Mouse (Mus musculus) C2C12 (cell line): ENCODE measurements at regions not wholly inside any gene's neighbourhood (a gene's known extent, or its start where the extent isn't known, plus 50 kb on each side); places are given as distances from the start of the nearest gene placed in this dataset.

Experiments used
- H3K27me3 ChIP-seq: one replicate; pipeline ENCODE4 v1.6.1; 2011; ENCODE audit not compliant: control insufficient read depth, insufficient read depth, insufficient read length
- H3K36me3 ChIP-seq: one replicate; pipeline ENCODE4 v1.6.1; 2011; ENCODE audit not compliant: control insufficient read depth, insufficient read depth
- H3K4me3 ChIP-seq: one replicate; pipeline ENCODE4 v1.5.1; 2011; ENCODE audit warnings: mild to moderate bottlenecking, control low read depth; ENCODE audit not compliant: poor library complexity, insufficient read depth, severe bottlenecking
- H3K79me2 ChIP-seq: one replicate; pipeline ENCODE4 v1.6.1; 2011; ENCODE audit not compliant: control insufficient read depth, insufficient read depth
- H3K79me3 ChIP-seq: one replicate; pipeline ENCODE4 v1.6.1; 2011; ENCODE audit warnings: low read depth, control low read depth
- H3ac ChIP-seq: one replicate; pipeline ENCODE3; 2011; ENCODE audit warnings: low read depth; ENCODE audit not compliant: control insufficient read depth, insufficient read length
- CEBPB ChIP-seq: IDR thresholded peaks from one replicate; pipeline ENCODE4 v1.6.1; 2011; ENCODE audit warnings: low read depth, mild to moderate bottlenecking, control low read depth, moderate library complexity
- CTCF ChIP-seq: IDR thresholded peaks from one replicate; pipeline ENCODE4 v1.5.1; 2011; ENCODE audit not compliant: control insufficient read depth, insufficient read depth, insufficient read length
- FOSL1 ChIP-seq: IDR thresholded peaks from one replicate; pipeline ENCODE4 v1.8.0; 2011; ENCODE audit warnings: mild to moderate bottlenecking, low read length; ENCODE audit not compliant: poor library complexity, insufficient read depth, severe bottlenecking
- MAX ChIP-seq: IDR thresholded peaks from one replicate; pipeline ENCODE4 v1.6.1; 2011; ENCODE audit warnings: mild to moderate bottlenecking, control low read depth
- MYOD1 ChIP-seq: IDR thresholded peaks from one replicate; pipeline ENCODE4 v1.6.1; 2011; ENCODE audit warnings: low read depth; ENCODE audit not compliant: control insufficient read depth, insufficient read length
- MYOG ChIP-seq: IDR thresholded peaks from one replicate; pipeline ENCODE4 v1.6.1; 2011; ENCODE audit not compliant: control insufficient read depth, insufficient read length; ENCODE audit errors: extremely low read depth
- USF1 ChIP-seq: IDR thresholded peaks from one replicate; pipeline ENCODE4 v1.6.1; 2011; ENCODE audit warnings: low read depth, mild to moderate bottlenecking, control low read depth, moderate library complexity

GRCm38 (mm10) chr14:105630867-105631680 is 265.5 kb downstream of the Spry2 start:
- H3ac ChIP-seq = no peak overlapping the region
- H3K4me3 ChIP-seq = no peak overlapping the region
- no peaks in the 10 kb centered on the region for H3K36me3 ChIP-seq
- H3K79me3 ChIP-seq = no peaks in the 10 kb centered on the region
- no peaks in the 10 kb centered on the region for H3K27me3 ChIP-seq
- no peaks in the 10 kb centered on the region for H3K79me2 ChIP-seq
- TF ChIP-seq FOSL1 (no peak), CEBPB (no peak), MYOD1 (no peak), CTCF (no peak), MAX (no peak), USF1 (no peak), MYOG (no peak)

DNA sequence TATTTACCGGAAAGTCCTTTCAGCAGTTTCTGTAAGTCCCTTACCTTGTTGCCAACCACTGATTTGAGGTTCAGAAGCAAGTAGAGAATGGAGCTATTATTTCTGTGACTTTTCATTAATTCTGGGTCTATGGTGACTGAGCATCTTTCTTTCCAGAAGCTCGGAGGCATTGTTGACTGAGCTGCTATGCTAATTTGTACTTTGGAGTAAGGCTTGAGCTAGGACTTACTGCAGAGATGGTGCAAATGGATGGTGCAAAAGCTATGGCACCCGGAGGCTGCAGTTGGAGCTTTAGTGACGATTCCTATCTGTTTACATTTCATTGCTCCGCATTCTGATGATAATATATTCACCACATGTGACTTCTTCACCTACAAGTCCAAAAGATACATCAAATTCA is 266.2 kb downstream of the Spry2 start:
- Histone ChIP-seq H3K79me2 (no peaks in the 10 kb centered on the region), H3K4me3 (no peak overlapping the region), H3K36me3 (no peaks in the 10 kb centered on the region)

GRCm38 (mm10) chr14:105628673-105629072 is 267.9 kb downstream of the Spry2 start:
- TF ChIP-seq FOSL1 (no peak), CTCF (no peak), USF1 (no peak), MYOG (no peak), MAX (no peak), MYOD1 (no peak), CEBPB (no peak)
- Histone ChIP-seq H3K79me2 (no peaks in the 10 kb centered on the region), H3K4me3 (no peak overlapping the region), H3ac (no peak overlapping the region), H3K79me3 (no peaks in the 10 kb centered on the region), H3K36me3 (no peaks in the 10 kb centered on the region), H3K27me3 (no peaks in the 10 kb centered on the region)

More for the DNA sequence above, 266.2 kb downstream of the Spry2 start:
- H3ac ChIP-seq = no peak overlapping the region
- H3K79me3 ChIP-seq = no peaks in the 10 kb centered on the region
- no peaks in the 10 kb centered on the region for H3K27me3 ChIP-seq
- TF ChIP-seq MAX (no peak), FOSL1 (no peak), MYOD1 (no peak), CTCF (no peak), USF1 (no peak), MYOG (no peak)

- Histone ChIP-seq H3K27me3 (no peaks in the 10 kb centered on the region), H3K36me3 (no peaks in the 10 kb centered on the region), H3K79me2 (no peaks in the 10 kb centered on the region), H3ac (no peak overlapping the region), H3K4me3 (no peak overlapping the region), H3K79me3 (no peaks in the 10 kb centered on the region)
- TF ChIP-seq MYOG = no peak
- no peak for TF ChIP-seq CEBPB
- no peak for TF ChIP-seq USF1
- no peak for TF ChIP-seq FOSL1
Observed at GRCm38 (mm10) chr14:105624387-105624786, 272.2 kb downstream of the Spry2 start.

DNA sequence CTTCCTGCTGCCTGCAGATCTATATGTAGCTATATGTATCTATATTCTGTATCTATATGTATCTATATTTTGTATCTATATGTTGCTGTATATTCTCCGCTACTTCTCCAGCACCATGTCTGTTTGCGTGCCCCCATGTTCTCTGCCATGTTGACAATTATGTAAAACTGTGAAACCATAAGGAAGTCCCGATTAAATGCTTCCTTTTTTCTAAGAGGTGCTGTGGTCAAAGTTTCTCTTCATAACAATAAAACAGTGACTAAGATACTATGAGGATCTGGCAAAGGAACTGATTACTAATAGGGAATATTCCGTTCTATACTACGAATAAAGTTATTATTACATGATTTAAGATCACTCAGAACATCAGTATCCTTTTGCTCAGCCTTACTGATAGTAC is 274.5 kb downstream of the Spry2 start:
- TF ChIP-seq MYOD1 (no peak), USF1 (no peak), MYOG (no peak), CTCF (no peak)
- H3K27me3 ChIP-seq = no peaks in the 10 kb centered on the region
- H3K79me2 ChIP-seq = no peaks in the 10 kb centered on the region
- H3K79me3 ChIP-seq = no peaks in the 10 kb centered on the region
- no peaks in the 10 kb centered on the region for H3K36me3 ChIP-seq
- H3K4me3 ChIP-seq = no peak overlapping the region
- no peak overlapping the region for H3ac ChIP-seq

DNA sequence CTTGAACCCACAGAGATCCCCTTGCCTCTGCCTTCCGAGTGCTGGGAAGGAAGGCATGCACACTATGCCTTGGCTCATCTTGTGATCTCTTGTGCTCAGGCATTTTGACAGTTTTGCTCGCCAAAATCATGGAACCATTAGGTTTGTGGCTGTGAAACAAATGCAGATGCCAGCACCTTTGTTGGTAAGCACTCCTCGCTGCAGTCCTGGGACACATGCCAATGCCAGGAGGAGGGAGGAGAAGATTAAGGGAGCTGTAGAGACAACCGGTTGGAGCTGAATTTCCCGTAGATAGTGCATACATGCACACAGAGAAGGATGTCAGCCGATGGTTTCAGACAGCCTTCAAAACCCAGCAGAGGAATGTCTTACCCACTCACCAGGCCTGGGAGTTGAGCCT is 275.5 kb downstream of the Spry2 start:
- Histone ChIP-seq H3K4me3 (no peak overlapping the region), H3K36me3 (no peaks in the 10 kb centered on the region), H3ac (no peak overlapping the region), H3K27me3 (no peaks in the 10 kb centered on the region), H3K79me2 (no peaks in the 10 kb centered on the region), H3K79me3 (no peaks in the 10 kb centered on the region)
- no peak for TF ChIP-seq CEBPB
- no peak for TF ChIP-seq MAX
- no peak for TF ChIP-seq CTCF
- TF ChIP-seq FOSL1 = no peak
- no peak for TF ChIP-seq USF1
- no peak for TF ChIP-seq MYOD1
- TF ChIP-seq MYOG = no peak
